Mouse (Mus musculus) embryonic stem cell, embryonic (primary cell): ENCODE results near the gene Akr7a5.

Source experiments
- CTCF ChIA-PET, 4 experiments: fragments of 300-600 bp in 2 of 4; fragments of 350-600 bp in 2 of 4; sonication (Branson Sonifier 250); formaldehyde crosslinking; loops; one replicate each; lab custom pipeline; 2022; ENCODE audit warnings: inconsistent platforms in 2 of 4; lab: Charles Lee
- POLR2A ChIA-PET, 4 experiments: fragments of 300-600 bp in 2 of 4; fragments of 350-600 bp in 2 of 4; sonication (Branson Sonifier 250); formaldehyde crosslinking; loops; one replicate each; lab custom pipeline; 2022; ENCODE audit warnings: antibody characterized with exemption in 4 of 4, inconsistent platforms in 1 of 4; lab: Charles Lee

Gene Akr7a5

DNA sequence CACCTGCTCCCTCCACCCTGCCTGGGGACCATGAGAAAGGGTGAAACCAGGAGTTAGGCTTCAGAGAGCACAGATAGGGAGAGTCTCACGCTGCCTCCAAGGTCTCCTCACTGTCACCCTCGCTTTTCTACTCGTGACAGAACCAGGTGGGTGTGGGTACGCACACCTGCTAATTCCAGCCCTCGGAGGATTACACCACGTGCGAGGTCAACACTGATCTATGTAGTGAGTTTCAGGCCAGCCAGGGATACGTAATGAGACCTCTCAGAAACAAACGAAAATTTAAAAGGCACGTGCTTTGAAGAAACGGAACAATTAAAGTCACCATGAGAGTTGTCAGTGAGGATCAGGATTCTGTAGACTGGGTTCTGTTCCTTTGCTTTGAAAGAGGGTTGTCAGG, 7.9 kb downstream of the Akr7a5 start:
- POLR2A ChIA-PET: interaction anchor here in 1 of 4 experiments (0.9 kb wide), 1 partner anchor 12 kb away, joined by 3 read pairs; no protein-coding TSS in a partner anchor
- CTCF ChIA-PET: interaction anchor here in 1 of 4 experiments (0.6 to 0.7 kb wide), 2 partner anchors 14 to 347 kb away, joined by 3 to 4 read pairs; no protein-coding TSS in a partner anchor

DNA sequence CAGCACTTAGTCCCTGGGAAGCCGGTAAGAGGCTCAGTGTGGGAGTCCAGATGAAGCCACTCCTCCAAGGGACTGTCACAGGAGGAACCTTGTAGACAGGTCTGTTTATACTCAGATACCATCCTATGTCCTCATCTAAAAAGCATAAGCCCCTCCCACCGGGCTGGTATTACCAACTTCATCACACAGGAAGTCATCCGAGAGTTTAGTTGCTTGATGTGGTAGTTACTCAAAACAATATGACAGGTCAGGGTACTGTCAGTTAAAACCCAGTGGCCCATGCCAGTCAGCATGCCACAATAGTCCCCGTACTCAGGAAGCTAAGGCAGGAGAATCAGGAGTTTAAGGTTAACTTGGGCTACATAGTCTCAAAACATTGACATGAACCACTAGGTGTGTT, 9.2 kb downstream of the Akr7a5 start:
- ChIA-PET CTCF (interaction anchor here in 3 of 4 experiments (0.7 to 1.5 kb wide), 3 partner anchors 11 to 17 kb away, joined by 3 to 7 read pairs (median 3); no protein-coding TSS in a partner anchor), POLR2A (interaction anchor here in 2 of 4 experiments (1.2 to 1.3 kb wide), 3 partner anchors 9 to 14 kb away, joined by 3 to 5 read pairs (median 4); partner anchors contain the start of genes Akr7a5 (in 1 of the 2) and Pqlc2 (in 1 of the 2))

DNA sequence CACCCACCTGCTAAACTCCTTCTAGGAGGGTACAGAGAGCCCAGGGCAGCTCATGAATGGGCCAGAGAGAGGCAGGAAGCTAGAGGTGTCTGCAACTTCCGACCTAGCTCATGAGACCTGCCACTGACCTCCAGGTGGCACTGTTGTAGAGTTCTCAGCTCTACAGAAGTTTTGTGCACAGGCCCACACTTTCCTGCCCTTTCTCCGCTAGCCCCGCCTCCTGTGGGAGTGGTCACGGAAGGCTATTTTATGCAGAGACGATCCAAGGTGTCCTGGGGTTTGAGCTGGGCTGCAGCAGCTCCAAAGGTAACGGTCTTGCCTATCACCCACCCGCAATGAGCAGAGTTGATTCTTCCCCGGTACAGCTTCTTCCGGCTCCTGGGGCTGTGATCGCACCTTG, 20.1 kb downstream of the Akr7a5 start:
- POLR2A ChIA-PET: interaction anchor here (0.6 to 1.7 kb wide), 25 partner anchors 8 to 579 kb away, joined by 3 to 24 read pairs (median 4); partner anchors contain the start of genes Akr7a5 (in 3 of the 4), Pqlc2 (in 3 of the 4), Aldh4a1 (in 1 of the 4) and Emc1 (in 1 of the 4)
- CTCF ChIA-PET: interaction anchor here (0.5 to 2.2 kb wide), 69 partner anchors 8 to 1141 kb away, joined by 3 to 28 read pairs (median 4); partner anchors contain the start of genes Akr7a5 (in 2 of the 4), Pqlc2 (in 2 of the 4), Gm21969 (in 1 of the 4) and Minos1 (in 1 of the 4)

DNA sequence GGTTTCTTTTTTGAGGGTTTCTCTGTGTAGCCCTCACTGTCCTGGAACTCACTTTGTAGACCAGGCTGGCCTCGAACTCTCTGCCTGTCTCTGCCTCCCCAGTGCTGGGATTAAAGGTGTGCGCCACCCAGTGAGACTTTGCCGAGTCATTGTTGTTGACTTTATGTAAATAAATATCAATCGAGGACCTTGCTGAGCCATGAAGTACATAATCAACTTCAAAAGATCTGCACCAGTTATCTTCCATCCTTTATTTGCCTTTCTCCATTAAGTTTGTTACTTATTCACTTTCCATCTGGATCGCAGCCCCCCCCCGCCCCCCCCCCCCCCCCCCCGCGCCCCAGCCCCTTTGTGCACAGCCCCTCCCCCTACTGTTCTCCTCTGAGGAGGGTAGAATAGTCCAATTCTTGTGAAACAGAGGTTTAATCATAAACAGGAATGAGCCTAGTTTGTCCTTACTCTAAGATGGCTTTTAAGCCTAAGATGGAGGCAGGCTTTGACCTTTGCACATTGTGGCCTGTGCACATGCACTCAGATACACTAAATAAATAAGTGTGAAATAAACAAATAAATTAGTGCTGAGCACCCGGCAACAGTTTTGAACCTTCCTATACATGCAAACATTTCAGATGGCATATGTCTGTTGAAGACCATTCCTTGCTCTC, 24.2 kb downstream of the Akr7a5 start:
- ChIA-PET CTCF (interaction anchor here in 2 of 4 experiments (0.6 kb wide), 2 partner anchors 45 to 138 kb away, joined by 3 read pairs; no protein-coding TSS in a partner anchor), POLR2A (interaction anchor here in 3 of 4 experiments (1.0 to 2.7 kb wide), 5 partner anchors 11 to 24 kb away, joined by 3 to 13 read pairs (median 3); partner anchors contain the start of genes Akr7a5 (in 1 of the 3) and Pqlc2 (in 1 of the 3))

DNA sequence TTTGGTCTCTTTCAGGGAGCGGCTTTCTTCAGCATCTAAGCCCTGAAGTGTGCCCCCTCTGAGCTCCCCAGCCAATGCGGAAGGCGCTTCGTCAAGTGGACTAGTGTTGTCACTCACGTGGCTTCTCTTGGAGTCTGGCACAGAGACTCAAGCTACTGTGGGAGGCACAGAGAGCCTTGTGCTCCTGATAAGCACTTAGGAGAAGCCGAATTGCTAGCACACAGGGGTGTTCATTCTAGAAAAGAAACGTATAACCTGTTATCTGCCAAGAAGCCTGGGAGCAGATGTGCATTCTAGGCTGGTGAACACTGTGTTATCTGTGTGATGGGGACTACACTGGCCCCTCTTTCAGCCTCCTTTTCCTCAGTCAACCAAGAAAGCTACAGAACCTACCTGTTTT, 25.0 kb downstream of the Akr7a5 start:
- CTCF ChIA-PET: interaction anchor here in 2 of 4 experiments (1.1 to 2.0 kb wide), 2 partner anchors 14 to 25 kb away, joined by 3 to 21 read pairs; partner anchors contain the start of genes Akr7a5 (in 1 of the 2) and Pqlc2 (in 1 of the 2)
- POLR2A ChIA-PET: interaction anchor here in 3 of 4 experiments (1.2 to 2.7 kb wide), 5 partner anchors 10 to 25 kb away, joined by 3 to 14 read pairs (median 9); partner anchors contain the start of genes Akr7a5 (in 2 of the 3) and Pqlc2 (in 2 of the 3)

DNA sequence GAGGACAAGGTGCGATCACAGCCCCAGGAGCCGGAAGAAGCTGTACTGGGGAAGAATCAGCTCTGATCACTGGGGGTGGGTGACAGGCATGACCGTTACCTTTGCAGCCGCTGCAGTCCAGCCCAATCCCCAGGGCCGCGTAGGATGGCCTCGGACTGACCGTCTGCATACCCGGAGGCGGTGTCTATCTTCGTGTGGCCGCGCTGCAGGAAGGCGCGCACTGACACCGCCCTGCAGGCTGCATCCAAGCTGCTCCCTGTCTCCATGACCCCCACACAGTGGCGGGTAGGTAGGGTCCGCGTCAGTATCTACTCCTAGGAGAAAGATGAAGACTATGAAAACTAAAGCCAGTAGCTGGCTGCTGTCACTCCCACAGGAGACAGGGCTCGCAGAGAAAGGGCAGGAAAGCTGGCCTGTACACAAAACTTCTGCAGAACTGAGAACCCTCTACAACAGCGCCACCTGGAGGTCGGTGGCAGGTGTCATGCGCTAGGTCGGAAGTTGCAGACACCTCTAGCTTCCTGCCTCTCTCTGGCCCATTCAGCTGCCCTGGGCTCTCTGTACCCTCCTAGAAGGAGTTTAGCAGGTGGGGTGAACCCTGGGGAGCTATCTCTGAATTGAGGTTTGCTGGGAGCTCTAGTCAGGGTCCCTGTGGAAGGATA, 26.4 kb downstream of the Akr7a5 start:
- POLR2A ChIA-PET: interaction anchor here in 3 of 4 experiments (0.7 to 2.7 kb wide), 11 partner anchors 8 to 1728 kb away, joined by 3 to 14 read pairs (median 3); partner anchors contain the start of genes Akr7a5 (in 2 of the 3), Pqlc2 (in 2 of the 3), Capzb (in 1 of the 3) and Emc1 (in 1 of the 3)
- CTCF ChIA-PET: interaction anchor here (0.5 to 2.2 kb wide), 81 partner anchors 8 to 1786 kb away, joined by 3 to 21 read pairs (median 4); partner anchors contain the start of genes Akr7a5 (in 4 of the 4), Pqlc2 (in 4 of the 4) and Gm21969 (in 1 of the 4)

DNA sequence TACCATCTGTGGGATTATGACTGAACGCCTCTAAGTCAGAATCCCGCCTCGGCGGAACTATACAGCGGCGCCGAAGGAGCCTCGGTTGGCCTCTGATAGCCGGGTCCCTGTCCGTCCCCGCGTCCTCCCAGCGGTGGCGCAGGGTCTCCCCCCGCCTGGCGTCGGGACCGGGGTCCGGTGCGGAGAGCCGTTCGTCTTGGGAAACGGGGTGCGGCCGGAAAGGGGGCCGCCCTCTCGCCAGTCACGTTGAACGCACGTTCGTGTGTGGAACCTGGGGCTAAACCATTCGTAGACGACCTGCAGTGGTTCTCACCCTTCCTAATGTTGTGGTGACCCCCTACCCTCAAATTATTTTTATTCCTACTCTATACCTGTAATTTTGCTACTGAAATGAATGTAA, 27.6 kb downstream of the Akr7a5 start:
- CTCF ChIA-PET: interaction anchor here in 3 of 4 experiments (1.0 to 2.9 kb wide), 7 partner anchors 8 to 49 kb away, joined by 3 to 20 read pairs (median 10); partner anchors contain the start of genes Akr7a5 (in 2 of the 3) and Pqlc2 (in 2 of the 3)
- POLR2A ChIA-PET: no interaction called here

DNA sequence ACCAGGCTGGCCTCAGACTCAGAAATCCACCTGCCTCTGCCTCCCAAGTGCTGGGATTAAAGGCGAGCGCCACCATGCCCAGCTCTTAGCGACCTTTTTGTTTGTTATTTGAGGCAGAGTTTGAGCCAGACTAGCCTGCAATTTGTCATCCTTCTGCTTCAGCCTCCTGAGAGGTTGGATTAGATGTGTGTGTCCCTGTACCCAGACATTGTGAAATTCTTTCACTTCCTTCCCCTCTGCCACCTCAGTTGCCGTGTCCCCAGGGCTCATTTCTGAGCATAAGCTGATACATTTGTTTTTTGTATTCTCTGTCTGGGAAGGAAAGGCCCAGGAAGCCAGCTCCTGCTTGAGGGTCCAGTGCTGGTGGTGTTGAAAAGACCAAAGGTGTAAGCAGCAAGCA, 30.3 kb downstream of the Akr7a5 start:
- CTCF ChIA-PET: no interaction called here
- POLR2A ChIA-PET: interaction anchor here in 1 of 4 experiments (1.0 to 1.2 kb wide), 3 partner anchors 10 to 55 kb away, joined by 3 to 4 read pairs (median 3); no protein-coding TSS in a partner anchor

DNA sequence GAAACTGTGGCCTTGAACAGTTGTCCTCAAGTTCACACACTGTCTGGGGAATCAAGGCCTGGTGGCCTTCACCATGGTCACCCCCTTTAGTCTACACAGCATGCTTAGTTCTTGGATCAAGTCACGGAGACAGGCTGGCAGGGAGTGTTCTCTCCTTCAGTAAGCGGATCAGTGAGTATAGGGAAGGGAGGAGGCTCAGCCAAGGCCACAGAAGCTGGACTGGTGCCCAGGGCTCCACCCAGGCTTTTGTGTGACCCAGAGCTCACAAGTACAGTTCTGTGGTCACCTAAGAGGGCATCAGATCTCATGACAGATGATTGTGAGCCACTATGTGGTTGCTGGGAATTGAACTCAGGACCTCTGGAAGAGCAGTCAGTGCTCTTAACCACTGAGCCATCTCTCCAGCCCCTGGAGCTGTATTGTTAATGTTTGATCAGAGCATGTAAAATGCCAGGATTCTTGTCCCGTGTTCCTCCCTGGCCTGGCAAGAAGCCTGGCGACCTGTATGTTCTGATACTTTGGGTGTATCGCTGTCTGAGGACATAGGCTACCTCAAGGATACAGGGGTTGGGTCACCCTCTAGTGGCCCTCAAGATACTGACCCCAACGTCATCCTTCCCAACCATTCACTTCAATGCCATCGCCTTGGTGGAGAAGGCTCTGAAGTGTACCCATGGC, 31.2 kb downstream of the Akr7a5 start:
- POLR2A ChIA-PET: interaction anchor here in 1 of 4 experiments (1.0 to 1.2 kb wide), 2 partner anchors 9 to 10 kb away, joined by 3 to 4 read pairs; no protein-coding TSS in a partner anchor
- CTCF ChIA-PET: no interaction called here

DNA sequence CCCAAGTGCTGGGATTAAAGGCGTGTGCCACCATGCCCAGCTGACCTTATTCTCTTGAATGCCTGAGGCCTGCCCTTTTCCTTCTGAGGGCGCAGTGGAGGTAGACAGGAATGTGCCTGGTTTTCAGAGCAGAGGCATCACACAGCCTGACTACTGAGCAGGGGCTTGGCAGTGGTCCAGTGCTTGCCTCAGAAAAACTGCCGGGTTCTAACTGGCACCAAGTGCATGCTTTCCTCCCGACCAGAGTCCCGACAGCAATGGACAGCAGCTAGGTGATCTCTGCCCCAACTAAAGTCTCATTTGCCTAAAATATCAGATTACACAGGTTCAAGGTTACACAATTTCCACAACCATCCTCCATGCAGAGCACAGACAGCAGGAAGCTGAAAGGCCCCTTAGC, 33.2 kb downstream of the Akr7a5 start:
- POLR2A ChIA-PET: interaction anchor here in 2 of 4 experiments (0.9 to 2.2 kb wide), 3 partner anchors 10 to 34 kb away, joined by 3 to 6 read pairs (median 3); no protein-coding TSS in a partner anchor
- CTCF ChIA-PET: interaction anchor here in 1 of 4 experiments (1.0 kb wide), 1 partner anchor 55 kb away, joined by 7 read pairs; no protein-coding TSS in a partner anchor

DNA sequence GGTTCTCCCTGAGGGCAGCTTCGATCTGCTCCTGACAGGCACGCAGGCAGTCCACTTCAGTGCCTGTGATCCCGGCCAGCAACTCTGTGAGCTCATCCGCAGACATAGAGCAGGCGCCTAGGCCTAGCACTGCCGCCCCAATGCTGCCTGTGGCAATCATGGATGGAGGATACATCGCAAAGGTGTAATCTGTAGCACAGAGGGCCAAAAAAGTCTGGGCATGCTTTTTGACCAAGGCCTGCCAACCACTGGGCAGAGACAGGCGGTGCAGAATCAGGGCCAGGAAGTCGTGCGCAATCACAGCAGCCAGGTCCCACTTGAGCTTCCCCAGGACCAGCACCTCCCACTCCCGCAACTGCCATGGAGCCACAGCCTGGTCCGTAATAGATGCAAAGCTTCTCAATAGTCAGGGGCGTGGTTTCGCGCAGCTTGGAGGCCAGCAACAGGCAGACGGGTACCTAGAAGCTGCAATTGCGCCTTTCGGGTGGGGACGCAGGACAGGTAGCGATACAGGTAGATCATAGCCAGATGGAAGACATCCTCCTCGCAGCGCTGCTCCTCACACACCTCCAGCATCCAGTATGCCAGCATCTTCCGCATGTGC, 35.0 kb downstream of the Akr7a5 start:
- POLR2A ChIA-PET: interaction anchor here in 3 of 4 experiments (0.6 to 2.2 kb wide), 16 partner anchors 8 to 138 kb away, joined by 3 to 11 read pairs (median 4); partner anchors contain the start of genes Akr7a5 (in 1 of the 3) and Pqlc2 (in 1 of the 3)

DNA sequence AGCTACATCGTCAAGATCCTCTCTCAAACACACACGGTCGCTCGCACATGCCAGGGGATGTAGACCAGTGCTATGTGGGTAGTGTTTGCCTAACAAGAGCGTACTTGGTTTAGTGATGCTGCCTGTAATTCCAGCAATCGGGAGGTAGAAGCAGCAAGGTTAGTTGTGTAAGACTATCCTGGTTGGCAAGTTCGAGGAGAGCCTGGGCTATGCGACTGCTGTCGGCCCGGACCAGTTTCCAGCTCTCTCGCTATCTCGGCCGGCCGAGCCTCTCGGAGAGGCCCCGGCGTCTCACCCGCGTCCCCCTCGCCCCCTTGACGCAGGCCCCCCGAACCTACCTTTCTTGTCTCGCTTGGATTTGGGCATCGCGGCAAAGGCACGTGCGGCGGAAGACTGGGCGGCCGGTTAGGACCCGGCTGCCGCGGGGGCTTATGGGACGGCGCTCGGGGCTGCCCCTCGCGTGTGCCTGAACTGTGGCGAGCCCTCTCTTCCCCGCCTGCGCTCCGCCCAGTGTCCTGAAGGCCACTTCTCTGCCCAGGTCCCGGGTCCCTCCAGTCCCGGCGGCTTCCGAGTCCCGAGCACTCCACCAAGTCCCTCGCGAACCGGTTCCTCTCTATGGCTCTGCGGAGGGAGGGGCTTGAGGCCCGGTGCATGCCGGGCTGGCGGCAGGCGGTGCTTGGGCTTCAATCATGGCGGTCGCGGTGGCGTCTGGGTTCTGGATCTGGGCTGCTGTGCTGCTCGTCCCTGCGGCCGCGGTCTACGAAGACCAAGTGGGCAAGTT, 41.6 kb downstream of the Akr7a5 start, which contains the start of the genes Mrto4, Emc1 and Ubr4:
Mrto4 (minus strand) TSS at position 646 of the 781 bp plus-strand sequence.
Emc1 (plus strand) TSS at position 657 of the 781 bp plus-strand sequence.
Ubr4 (plus strand) TSS at position 679 of the 781 bp plus-strand sequence.
- POLR2A ChIA-PET: interaction anchor here in 2 of 4 experiments (0.7 to 1.6 kb wide), 11 partner anchors 10 to 264 kb away, joined by 3 to 4 read pairs (median 3); no protein-coding TSS in a partner anchor
- CTCF ChIA-PET: interaction anchor here (0.5 to 1.3 kb wide), 9 partner anchors 15 to 1036 kb away, joined by 3 to 7 read pairs (median 3); no protein-coding TSS in a partner anchor

More for the DNA sequence above, 35.0 kb downstream of the Akr7a5 start:
- CTCF ChIA-PET: interaction anchor here (0.6 to 2.0 kb wide), 14 partner anchors 8 to 257 kb away, joined by 3 to 14 read pairs (median 4); partner anchors contain the start of genes Akr7a5 (in 1 of the 4), Gm21969 (in 1 of the 4) and Pqlc2 (in 1 of the 4)

DNA sequence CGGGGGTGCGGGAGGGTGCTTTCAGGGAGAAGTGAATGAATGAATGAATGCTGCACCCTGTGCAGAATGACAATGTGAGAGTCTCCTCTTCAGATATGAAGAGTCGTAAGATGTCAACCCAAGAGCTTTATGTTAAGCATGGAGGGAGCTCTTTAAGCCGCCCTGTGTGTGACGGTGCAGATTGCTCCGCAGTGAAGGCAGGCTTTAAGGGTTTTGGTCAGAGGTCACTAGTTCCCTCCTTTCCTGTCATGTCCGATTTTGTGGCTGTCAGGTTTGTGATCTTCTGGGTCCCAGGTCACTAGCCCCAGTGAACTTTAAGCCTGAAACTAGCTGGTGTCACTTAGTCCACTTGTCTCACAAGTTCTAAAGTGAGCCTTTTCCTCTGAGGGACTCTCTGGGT, 42.3 kb downstream of the Akr7a5 start:
- POLR2A ChIA-PET: interaction anchor here in 2 of 4 experiments (0.9 to 1.6 kb wide), 8 partner anchors 9 to 263 kb away, joined by 3 to 6 read pairs (median 3); no protein-coding TSS in a partner anchor
- CTCF ChIA-PET: interaction anchor here in 3 of 4 experiments (0.5 to 4.4 kb wide), 5 partner anchors 16 to 1037 kb away, joined by 3 to 17 read pairs (median 3); no protein-coding TSS in a partner anchor

DNA sequence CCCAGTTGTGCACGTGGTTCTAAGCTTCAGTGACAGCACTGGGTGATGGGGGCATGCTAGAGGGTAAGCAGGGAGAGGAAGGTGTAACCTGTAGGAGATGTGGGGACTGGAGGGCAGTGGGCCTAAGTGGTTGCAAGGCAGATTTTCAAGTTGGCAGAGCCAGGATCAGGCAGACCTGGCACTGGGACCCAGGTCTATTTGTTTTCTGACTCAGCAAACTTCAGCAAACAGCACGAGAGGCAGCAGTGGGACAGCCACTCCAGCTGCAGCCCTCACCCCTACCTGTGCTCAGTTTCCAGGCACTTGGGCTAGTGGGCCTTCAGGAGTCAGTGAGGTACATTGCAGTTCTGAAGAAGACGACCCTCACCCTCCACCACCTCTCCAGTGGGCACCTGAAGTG, 46.7 kb downstream of the Akr7a5 start:
- ChIA-PET POLR2A (no interaction called here), CTCF (interaction anchor here in 3 of 4 experiments (0.6 to 4.4 kb wide), 6 partner anchors 11 to 586 kb away, joined by 3 to 17 read pairs (median 3); partner anchors contain the start of gene Gm21969 (in 1 of the 3))
